Mouse (Mus musculus): ENCODE measurements around the gene Ndufv2.

- TF ChIP-seq POLR2A (IDR thresholded peaks at IDR 0.05; ENCODE audit: borderline replicate concordance, extremely low read depth, low read depth, low read length) (no peak), CTCF (IDR thresholded peaks at IDR 0.05; ENCODE audit: insufficient read depth, low read length) (no peak)
These were observed 60.3 kb downstream of the Ndufv2 start for GRCm38 (mm10) chr17:66041020-66041419.

Data from lung, adult 2 months (tissue).